Mouse (Mus musculus): ENCODE results near the gene Ggt5.

The Ggt5 gene

DNA sequence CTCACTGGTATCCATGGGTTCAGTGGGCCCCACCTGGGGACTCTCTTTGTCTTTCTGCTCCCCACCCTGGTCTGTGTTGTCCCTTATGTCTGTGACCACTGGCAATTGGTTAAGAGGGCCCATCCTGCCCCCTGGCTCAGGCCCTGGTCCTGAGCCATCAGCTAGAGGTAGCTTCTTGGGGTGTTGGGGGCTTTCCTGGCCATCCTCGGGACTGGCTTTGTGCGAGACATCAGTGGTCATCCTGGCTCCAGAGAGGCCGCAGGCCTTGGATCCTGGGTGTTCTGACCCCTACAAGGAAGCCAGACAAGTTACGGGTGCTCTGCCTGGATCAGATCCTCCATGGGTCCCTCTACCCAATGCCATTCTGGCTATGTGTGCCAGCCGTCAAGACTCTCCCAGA lies 68.0 kb downstream of the Ggt5 start:
- no peak for DNase-seq

DNA sequence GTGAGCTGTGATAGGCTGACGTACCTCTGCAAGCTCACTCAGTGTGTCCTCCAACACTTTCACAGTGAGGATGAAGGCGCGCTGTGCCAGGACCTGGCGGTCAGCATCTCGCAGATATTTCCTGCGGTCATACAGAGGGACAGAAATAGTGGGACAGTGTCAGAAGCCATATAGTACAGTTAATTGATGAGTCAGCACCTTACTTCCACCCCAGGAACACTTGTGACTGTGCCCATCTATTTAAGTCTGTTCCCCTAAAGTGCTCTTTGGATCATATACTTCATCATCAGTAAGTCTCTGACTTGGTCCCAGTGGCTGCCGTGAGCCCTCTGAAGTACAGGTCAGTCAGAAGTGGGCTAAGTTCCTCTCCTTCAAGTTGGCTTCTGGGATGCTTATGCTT lies 68.6 kb downstream of the Ggt5 start:
- DNase-seq = no peak

DNA sequence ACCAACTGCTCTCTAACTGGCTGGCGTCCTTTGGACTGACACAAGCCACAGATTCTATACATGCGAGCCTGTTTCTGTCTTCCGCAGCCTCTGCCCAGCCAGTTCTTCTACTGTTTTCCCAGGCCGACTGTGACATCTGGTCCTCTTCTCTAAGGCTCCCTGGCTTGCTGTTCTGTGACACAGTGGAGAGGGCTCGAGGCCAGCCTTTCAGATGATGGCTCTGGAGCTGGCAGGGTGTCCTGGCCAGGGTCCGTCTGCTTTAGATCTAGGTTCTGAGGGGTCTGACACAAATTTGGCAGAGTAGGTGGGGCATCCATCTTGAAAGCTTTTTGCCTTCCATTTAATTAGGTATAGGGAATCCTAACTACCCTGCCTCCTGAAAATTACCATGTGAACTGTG lies 72.2 kb downstream of the Ggt5 start:
- no peak for DNase-seq

DNA sequence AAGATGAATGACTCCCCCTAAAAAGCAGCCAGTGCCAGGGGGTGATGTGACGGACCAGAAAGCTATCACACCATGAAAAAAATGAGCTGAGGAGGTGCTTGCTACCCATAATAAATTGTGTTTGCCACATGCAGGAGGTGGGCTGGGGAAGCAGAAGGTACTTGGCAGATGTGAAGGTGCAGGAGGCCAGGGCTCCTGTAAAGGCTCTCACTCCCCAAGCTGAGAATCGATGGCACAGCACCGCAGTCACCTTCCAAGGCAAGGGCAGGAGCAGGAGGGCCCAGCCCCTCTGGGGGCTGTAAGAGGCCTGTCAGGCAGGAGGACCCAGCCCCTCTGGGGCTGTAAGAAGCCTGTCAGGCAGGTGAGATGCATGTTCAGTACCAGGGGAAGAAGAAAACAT lies 72.7 kb downstream of the Ggt5 start:
- no peak for DNase-seq

DNA sequence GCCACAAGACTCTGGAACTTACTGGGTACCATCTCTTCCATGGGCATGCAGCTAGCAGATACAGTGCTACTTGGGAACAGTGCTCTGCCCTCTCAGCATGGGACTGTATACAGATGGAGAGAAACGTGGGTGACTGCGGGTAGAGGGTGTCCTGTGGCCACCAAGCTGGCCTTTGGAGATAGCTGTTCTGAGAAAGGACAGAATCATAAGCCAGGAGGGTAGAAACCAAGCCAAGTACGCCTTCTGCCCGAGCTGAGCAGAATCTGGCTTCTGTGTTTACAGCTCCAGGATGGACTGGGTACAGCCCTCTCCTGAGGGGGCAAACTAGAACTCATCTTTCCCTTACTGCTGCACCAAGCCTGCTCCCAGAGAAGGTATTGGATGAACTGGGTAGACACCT lies 73.4 kb downstream of the Ggt5 start:
- DNase-seq = no peak

DNA sequence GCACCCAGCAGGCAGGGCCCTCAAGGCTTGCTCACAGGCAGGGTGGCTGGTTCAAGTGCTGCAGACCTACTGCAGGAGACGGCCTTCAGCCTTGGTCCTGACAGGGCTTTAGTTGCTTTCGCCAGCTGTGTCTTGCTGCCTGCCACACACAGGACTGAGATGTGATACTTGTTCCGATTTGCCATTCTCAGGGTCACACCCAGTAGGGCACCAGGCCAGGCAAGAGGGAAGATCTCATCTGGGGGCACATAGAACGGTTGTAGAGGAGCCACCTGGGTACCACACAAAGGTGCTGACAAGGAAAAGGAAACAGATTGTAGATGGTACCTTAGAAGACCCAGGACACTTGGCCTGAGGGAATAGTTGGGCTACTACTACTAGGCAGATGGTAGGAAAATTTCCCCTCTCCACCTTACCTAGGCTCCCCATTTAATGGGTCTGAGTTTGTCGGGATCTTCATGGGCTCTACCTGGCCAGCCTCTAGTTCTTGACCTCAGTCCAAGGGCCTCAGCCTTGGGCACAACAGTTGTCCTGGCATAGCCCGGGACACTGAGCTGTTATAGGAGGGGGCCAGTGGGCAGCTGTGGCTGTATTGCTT lies 75.6 kb downstream of the Ggt5 start:
- DNase-seq = no peak

DNA sequence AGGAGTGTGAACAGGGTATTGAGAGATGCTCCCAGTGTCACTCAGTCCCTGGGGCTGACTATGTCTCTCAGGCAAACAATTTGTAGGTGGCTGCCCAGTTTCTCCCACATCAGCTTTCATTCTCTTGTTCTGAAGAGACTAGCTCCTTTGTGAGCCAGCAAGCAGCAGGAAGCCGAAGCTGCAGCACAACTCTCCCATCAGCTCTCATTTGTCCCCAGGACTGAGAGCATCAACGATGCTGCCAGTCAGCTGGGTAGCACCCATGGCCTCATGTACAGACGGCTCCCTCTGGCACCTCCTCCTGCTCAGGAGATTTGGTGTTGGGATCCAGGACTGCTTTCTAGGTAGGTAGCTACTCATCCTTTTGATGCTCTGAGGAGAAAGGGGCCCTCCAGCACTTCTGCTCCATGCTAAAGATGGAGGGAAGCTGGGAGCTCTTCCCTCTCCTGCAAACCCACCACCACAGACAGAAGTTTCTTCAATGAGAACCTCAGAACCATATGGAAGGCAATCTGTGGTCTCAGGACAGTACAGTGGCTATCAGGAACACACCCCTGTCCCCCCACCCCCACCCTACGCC lies 77.4 kb downstream of the Ggt5 start:
- no peak for DNase-seq
